Mouse (Mus musculus): ENCODE measurements at regions not wholly inside any gene's neighbourhood (a gene's known extent, or its start where the extent isn't known, plus 50 kb on each side); places are given as distances from the start of the nearest gene placed in this dataset.
A peak's percentile ranks its signal among the peaks of the same experiment; 100 is the strongest.
"Not testable (repeated sequence)": the region's sequence is repeated elsewhere in the genome, so short reads cannot be mapped to it uniquely, and the experiment has no call there.

DNA sequence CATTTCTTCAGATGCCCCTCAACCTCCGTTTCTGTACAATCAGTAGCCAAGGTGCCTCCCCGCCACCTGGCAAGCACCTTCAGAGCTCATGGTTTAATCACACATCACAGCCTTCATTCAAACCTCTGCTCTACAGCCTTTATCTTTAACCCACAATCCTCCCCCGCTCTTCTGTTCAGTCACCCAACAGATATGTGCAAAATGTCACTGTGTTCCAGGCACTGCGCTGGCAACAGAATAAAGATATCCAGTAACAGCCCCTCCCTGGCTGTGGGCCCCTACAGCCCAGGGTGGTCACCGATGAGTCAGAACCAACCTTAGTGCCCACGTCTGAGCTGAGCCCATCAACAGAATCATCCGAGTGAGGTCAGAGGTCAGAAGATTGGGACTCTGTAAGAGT, 54.3 kb upstream of the Ddr1 start:
- DNase-seq: no peak

GRCm38 (mm10) chr17:35759740-35760139, 55.3 kb upstream of the Ddr1 start:
- DNase-seq: no peak

DNA sequence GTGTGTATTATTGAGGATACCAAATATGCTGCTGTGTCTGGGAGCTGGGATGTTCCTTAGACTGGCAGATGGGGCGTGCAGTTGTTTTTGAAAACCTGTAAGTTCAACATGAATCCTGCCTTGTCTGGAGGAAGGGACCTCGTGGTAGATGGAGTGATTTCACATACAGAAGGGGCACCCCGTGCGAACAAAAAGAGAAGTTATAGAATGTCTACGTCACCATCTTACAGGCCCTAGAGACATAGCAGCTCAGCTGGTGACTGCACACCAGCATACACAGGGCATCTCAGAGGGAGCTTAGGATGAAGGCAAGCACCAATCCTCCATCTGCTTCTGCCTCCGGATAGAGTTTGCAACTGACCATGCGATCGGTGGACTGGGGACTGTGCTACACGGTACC, 58.2 kb upstream of the Ddr1 start:
- DNase-seq: no peak

DNA sequence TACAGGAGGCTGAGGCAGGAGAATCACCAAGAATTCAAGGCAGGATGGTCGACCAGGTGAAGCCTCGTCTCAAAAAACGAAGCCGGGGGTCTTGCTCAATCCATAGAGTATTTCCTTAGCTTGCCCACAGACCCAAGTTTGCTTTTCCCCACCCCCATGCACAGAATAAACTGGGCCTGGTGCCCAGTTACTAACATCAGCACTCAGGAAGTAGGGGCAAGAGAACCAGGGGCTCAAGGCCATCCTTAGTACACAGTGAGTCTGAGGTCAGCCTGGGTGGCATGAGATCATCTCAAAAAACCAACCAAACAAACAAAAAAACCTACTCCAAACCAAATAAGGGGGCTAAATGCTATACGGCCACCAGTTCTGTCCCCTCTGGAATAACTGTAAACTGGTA, 58.4 kb upstream of the Ier3 start:
- no peak for DNase-seq

- no peak for DNase-seq
Observed at GRCm38 (mm10) chr17:35763866-35764265, 57.6 kb upstream of the Ier3 start.

GRCm38 (mm10) chr17:35766406-35766805, 55.1 kb upstream of the Ier3 start:
- no peak for DNase-seq

DNA sequence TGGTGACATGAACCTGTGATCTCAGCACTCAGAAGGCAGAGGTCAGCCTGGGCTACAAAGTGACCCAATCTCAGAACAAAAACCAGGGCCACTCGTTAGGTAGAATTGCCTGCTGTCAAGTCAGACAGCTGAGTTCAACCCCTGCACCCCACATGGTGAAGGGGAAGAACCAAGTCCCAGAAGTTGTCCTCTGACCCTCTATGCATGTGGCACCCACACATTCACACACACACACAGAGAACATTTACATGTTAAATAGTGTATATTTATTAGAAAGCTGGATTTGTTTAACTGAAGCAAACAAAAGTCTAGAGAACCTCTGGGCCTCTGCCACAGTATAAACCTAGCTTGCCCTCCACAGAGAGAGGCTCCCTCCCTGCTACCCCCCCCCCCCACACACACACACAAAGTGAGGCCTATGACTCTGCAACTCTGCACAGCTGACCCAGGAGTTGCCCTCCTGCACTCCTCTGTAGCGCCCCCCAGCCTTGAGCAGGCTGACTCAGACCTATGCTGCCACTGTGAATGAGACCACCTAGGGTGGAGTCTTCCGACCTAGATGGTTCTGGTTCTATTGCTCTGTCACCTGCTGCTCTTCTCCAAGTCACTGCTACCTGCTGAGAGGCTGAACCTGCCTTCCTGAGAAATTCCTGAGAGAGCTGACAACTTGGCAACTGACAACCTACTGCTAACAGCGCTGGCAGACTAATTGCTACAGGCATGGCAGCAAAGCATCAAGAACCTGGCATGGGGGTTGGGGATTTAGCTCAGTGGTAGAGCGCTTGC, 52.1 kb upstream of the Ier3 start:
- DNase-seq: no peak

DNA sequence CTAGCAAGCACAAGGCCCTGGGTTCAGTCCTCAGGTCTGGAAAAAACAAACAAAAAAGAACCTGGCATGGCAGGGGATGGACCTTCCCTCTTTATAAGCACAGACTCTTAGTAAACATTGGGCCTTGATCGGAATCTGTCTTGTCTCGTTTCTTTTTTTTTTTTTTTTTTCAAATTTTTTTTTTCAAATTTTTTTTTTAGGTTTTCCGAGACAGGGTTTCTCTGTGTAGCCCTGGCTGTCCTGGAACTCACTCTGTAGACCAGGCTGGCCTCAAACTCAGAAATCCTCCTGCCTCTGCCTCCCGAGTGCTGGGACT, 51.6 kb upstream of the Ier3 start:
- DNase-seq: not testable (repeated sequence)

DNA sequence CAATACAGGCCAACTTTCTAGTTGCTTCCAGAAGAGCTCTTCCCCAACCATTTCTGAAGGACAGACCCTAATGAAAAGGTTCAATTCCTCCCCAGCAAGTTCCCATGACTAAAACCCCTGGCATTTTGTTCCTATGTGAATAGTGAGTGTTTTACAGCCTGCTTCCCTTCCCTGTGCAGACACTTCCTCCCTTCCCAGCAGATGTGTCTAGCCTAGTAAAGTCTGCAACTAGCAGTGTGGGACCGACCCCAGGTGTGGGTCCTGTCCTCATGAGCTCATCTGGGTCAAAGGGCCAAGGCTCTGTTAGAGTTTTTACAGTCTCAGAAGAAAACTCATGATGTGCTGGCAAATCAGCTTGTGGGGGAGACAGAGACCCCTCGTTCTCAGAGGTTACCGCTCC, 50.9 kb upstream of the Ier3 start:
- no peak for DNase-seq

DNA sequence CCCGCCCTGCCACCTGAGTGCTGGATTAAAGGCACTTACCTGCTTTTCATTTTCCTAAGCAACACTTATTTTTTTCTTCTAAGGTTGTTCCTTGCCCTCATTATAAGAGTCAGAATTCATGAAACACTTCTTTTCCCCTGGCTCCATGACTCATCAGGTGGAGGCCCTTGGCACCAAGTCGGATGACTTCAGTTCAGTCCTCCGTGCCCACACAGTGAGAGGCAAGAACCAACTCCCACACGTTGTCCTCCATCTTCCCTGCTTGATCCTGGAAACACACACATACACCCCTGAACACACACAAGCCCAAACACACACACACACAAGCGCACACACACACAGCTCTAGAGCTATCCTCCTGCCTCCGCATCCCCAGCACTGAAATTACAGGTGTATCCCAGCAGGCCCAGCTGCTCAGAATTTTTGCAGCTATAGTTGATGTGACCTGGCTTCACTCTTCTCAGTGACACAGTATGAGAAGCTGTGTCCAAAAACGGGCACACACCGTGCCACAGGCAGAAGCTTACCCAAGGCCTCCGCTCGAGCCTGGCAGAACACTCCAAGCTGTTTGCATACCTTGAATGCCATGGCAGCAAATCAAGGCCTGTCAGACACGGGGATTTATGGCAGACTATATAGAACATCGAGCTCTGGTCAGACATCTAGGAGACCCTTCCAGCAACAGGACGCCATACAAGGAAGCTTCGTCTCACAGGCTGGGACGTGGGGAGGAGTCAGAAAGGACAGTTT, 49.7 kb upstream of the Ier3 start:
- DNase-seq: peak; percentile 62
